Mouse (Mus musculus) limb, embryonic 14.5 days (tissue): ENCODE data around the gene Ism2. TPM values are rescaled to one million over a fixed set of nuclear protein-coding genes. Genes with fewer than 3 reads are reported as not detected.

Experiments
- ATAC-seq: fragments of 200-750 bp; cut with Nextera tagmentation; 2 replicates; pipeline ENCODE4 v1.8.0; 2017; ENCODE audit warnings: low read depth, moderate number of reproducible peaks, moderate TSS enrichment; ENCODE audit not compliant: low FRiP score
- DNase-seq: peaks from one replicate; pipeline ENCODE4 v3.0.0-alpha.2; 2015; ENCODE audit warnings: low spot score
- H3K27ac ChIP-seq: fragments of 300-500 bp; sonication (generic); replicated peaks from 2 replicates; pipeline ENCODE4 v1.5.1; 2014; ENCODE audit warnings: low read depth, mild to moderate bottlenecking, low read length, moderate library complexity, mixed read lengths
- H3K27me3 ChIP-seq: fragments of 300-500 bp; sonication (generic); 2 replicates; pipeline ENCODE4 v1.6.1; 2014; ENCODE audit warnings: low read length, mixed read lengths; ENCODE audit not compliant: control insufficient read depth, insufficient read depth
- H3K36me3 ChIP-seq: fragments of 300-500 bp; sonication (generic); 2 replicates; pipeline ENCODE4 v1.6.1; 2014; ENCODE audit warnings: mild to moderate bottlenecking, low read length, moderate library complexity, mixed read lengths; ENCODE audit not compliant: control insufficient read depth, insufficient read depth
- H3K4me1 ChIP-seq: fragments of 300-500 bp; sonication (generic); 2 replicates; pipeline ENCODE4 v1.6.1; 2014; ENCODE audit warnings: antibody characterized with exemption, low read length, mixed read lengths; ENCODE audit not compliant: control insufficient read depth, insufficient read depth
- H3K4me2 ChIP-seq: fragments of 300-500 bp; sonication (generic); replicated peaks from 2 replicates; pipeline ENCODE4 v1.6.1; 2014; ENCODE audit warnings: low read depth, mild to moderate bottlenecking, low read length, moderate library complexity; ENCODE audit not compliant: severe bottlenecking
- H3K4me3 ChIP-seq: fragments of 300-500 bp; sonication (generic); replicated peaks from 2 replicates; pipeline ENCODE4 v1.5.1; 2014; ENCODE audit warnings: low read length
- H3K9ac ChIP-seq: fragments of 300-500 bp; sonication (generic); 2 replicates; pipeline ENCODE4 v1.6.1; 2014; ENCODE audit warnings: mild to moderate bottlenecking, low read depth, low read length, moderate library complexity; ENCODE audit not compliant: severe bottlenecking
- H3K9me3 ChIP-seq: fragments of 300-500 bp; sonication (generic); 2 replicates; pipeline ENCODE4 v1.6.1; 2016; ENCODE audit warnings: low read length; ENCODE audit not compliant: control insufficient read depth
- POLR2A ChIP-seq: fragments of 200-500 bp; IDR thresholded peaks from 2 replicates; pipeline ENCODE4 v1.8.0; 2012; ENCODE audit warnings: inconsistent platforms, mild to moderate bottlenecking, moderate library complexity, borderline replicate concordance; ENCODE audit not compliant: insufficient read depth, insufficient read length; ENCODE audit errors: extremely low read depth
- WGBS: fragments of 180-500 bp; shearing (Covaris S2); extraction: QIAGEN DNeasy Blood & Tissue Kit; methylation state at CpG from one replicate; pipeline ENCODE4 v1.1.7; 2014; 5-methylcytosine and 5-hydroxymethylcytosine counted together
- polyA plus RNA-seq, 2 experiments: library from polyadenylated mRNA; depleted of rRNA in 1 of 2; stranded (reverse) in 1 of 2; unstranded in 1 of 2; fragments of >200 nt; fragmentation: Nextera tagmentation in 1 of 2; extraction: Ambion mirVana in 1 of 2; gene quantifications; 2 replicates each; pipeline versions ENCODE4 v1.2.1 to v1.2.3; 2012 to 2014

Ism2 gene
- polyA plus RNA-seq, 2 experiments = 1.2 to 1.4 TPM

GRCm38 (mm10) chr12:87256629-87257028 is 42.9 kb downstream of the Ism2 start:
- WGBS = 96% methylated on average over 5 of the region's 5 CpGs
- H3K36me3 ChIP-seq = peaks cover 86% of the 10 kb centered on the region

GRCm38 (mm10) chr12:87253878-87254277 is 45.6 kb downstream of the Ism2 start:
- WGBS = 92% methylated on average over 6 of the region's 6 CpGs
- H3K4me3 ChIP-seq = no peak overlapping the region
- ATAC-seq (no peak), DNase-seq (no peak)
- H3K36me3 ChIP-seq = peaks cover 92% of the 10 kb centered on the region
- no peaks in the 10 kb centered on the region for H3K9me3 ChIP-seq
- no peaks in the 10 kb centered on the region for H3K4me1 ChIP-seq
- H3K4me2 ChIP-seq = no peak overlapping the region
- H3K27ac ChIP-seq = no peak overlapping the region
- H3K27me3 ChIP-seq = no peaks in the 10 kb centered on the region
- TF ChIP-seq POLR2A = no peak
- H3K9ac ChIP-seq = no peak overlapping the region

More at GRCm38 (mm10) chr12:87256629-87257028, 42.9 kb downstream of the Ism2 start:
- Histone ChIP-seq H3K4me3 (no peak overlapping the region), H3K9me3 (no peaks in the 10 kb centered on the region), H3K27ac (no peak overlapping the region), H3K4me1 (no peaks in the 10 kb centered on the region), H3K27me3 (no peaks in the 10 kb centered on the region), H3K9ac (no peak overlapping the region), H3K4me2 (no peak overlapping the region)
- DNase-seq (no peak), ATAC-seq (no peak)
- no peak for TF ChIP-seq POLR2A

DNA sequence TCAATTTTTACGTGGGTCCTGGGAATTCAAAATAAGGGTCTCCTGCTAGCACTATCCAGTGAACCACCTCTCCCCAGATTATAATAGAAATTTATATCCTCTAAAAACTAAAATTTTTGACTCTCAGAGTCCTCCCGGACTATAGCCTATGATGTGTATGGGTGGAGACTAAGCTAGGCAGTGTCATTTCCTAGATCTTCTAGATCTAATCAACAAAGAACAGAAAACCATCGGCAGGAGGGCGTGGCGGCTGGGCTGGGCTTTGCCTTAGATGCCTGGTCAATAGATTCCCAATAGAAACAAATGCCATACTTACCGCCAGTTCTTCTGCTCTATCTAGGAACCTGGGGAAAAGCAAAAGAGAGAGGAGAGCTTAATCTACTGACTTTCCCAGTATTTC is 49.3 kb downstream of the Ism2 start:
- ATAC-seq (no peak), DNase-seq (no peak)
- Histone ChIP-seq H3K27ac (no peak overlapping the region), H3K4me3 (no peak overlapping the region), H3K27me3 (no peaks in the 10 kb centered on the region), H3K36me3 (peaks cover 89% of the 10 kb centered on the region), H3K4me1 (no peaks in the 10 kb centered on the region), H3K9ac (no peak overlapping the region), H3K4me2 (no peak overlapping the region), H3K9me3 (no peaks in the 10 kb centered on the region)
- WGBS = 85% methylated on average over 6 of the region's 6 CpGs
- TF ChIP-seq POLR2A = no peak

- H3K27ac ChIP-seq = no peak within 1 kb of the TSS
- H3K27me3 ChIP-seq = no peaks in the 10 kb centered on the region
- no peaks in the 10 kb centered on the region for H3K9me3 ChIP-seq
- no peak within 1 kb of the TSS for H3K9ac ChIP-seq
- whole genome bisulfite sequencing = 94% methylated on average over 1 of the region's 1 CpGs
- ATAC-seq = no peak
- H3K4me1 ChIP-seq = no peaks in the 10 kb centered on the region
- H3K4me2 ChIP-seq = no peak within 1 kb of the TSS
- H3K4me3 ChIP-seq = no peak within 1 kb of the TSS
- no peak for DNase-seq
- peaks cover 48% of the 10 kb centered on the region for H3K36me3 ChIP-seq
- TF ChIP-seq POLR2A = no peak
Observed at GRCm38 (mm10) chr12:87238632-87239031, 60.9 kb downstream of the Ism2 start, which contains the start of gene Noxred1. Gene Noxred1 (minus strand): TSS chr12:87238732.

- no peak for DNase-seq
- H3K4me1 ChIP-seq = no peaks in the 10 kb centered on the region
- H3K9ac ChIP-seq = no peak overlapping the region
- H3K27me3 ChIP-seq = no peaks in the 10 kb centered on the region
- H3K4me2 ChIP-seq = no peak overlapping the region
- ATAC-seq = no peak
- no peak for TF ChIP-seq POLR2A
- H3K27ac ChIP-seq = no peak overlapping the region
- H3K36me3 ChIP-seq = peaks cover 40% of the 10 kb centered on the region
- H3K4me3 ChIP-seq = no peak overlapping the region
- 81% methylated on average over 5 of the region's 5 CpGs for WGBS
- no peaks in the 10 kb centered on the region for H3K9me3 ChIP-seq
Observed at GRCm38 (mm10) chr12:87236882-87237483, 62.5 kb downstream of the Ism2 start.
